23 mouse cellular contexts compared by ENCODE assay signal in the genomic region with DNA sequence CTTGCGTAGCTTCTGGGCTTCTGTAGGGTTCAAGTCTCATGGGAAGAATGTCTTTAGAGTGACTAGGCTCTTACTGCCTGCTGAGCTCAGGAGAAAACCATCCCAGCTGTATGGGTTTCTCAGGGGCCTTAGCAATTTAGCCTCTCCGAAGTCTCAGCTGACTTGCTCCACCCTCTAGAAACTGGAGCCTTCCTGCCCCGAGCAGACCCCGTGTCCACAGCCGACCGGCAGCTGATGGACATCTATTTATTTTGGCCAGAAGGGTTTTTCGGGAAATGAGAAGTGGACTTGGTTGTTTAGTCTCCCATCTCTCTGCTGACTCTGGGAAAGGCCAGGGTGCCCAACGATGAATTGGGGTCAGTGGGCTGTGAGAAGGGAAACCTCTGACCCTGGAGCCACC. TPM values are rescaled to one million over a fixed set of nuclear protein-coding genes. Genes with fewer than 3 reads are reported as not detected.
DNase-seq lines count a peak whose midpoint lies in the region; ATAC-seq and TF ChIP-seq lines count a peak whose summit lies in the region.
"Had no signal": no experiment of that assay in that cellular context is flagged by ENCODE, and none has a peak within 500 bp of the region (broad histone marks: within the 10 kb centered on the region; RNA-seq: fewer than 3 reads in every experiment).

No protein-coding gene starts in this region.

- TF ChIP-seq CTCF in kidney, postnatal 0 days (IDR thresholded peaks at IDR 0.05; ENCODE audit: low read depth), result no peak

- peaks cover 27% of the 10 kb centered on the region for H3K4me1 ChIP-seq in heart, embryonic 13.5 days
- H3K4me1 ChIP-seq in heart, embryonic 11.5 days (ENCODE audit: control insufficient read depth, insufficient read depth, low read length), result peaks cover 7% of the 10 kb centered on the region; the same call in 1 of the 2 replicates
- peaks cover 3% of the 10 kb centered on the region; the same call in 1 of the 2 replicates for H3K4me1 ChIP-seq in kidney, postnatal 0 days (replicated peaks; ENCODE audit: insufficient read depth, low read length)
- peaks cover 12% of the 10 kb centered on the region for H3K4me1 ChIP-seq in stomach, embryonic 16.5 days (ENCODE audit: control insufficient read depth, insufficient read depth, low read length)
- H3K4me1 ChIP-seq in midbrain, embryonic 15.5 days, result no peaks in the 10 kb centered on the region
- H3K4me1 ChIP-seq: neural tube, embryonic 15.5 days had no signal

- no peak overlapping the region for H3K4me3 ChIP-seq in heart, embryonic 13.5 days
- H3K4me3 ChIP-seq in heart, embryonic 11.5 days (ENCODE audit: low read depth, low read length), result no peak overlapping the region
- no peak overlapping the region for H3K4me3 ChIP-seq in kidney, postnatal 0 days (replicated peaks; ENCODE audit: low read depth, low read length)
- H3K4me3 ChIP-seq in stomach, embryonic 16.5 days (replicated peaks; ENCODE audit: low read length), result no peak overlapping the region
- H3K4me3 ChIP-seq in midbrain, embryonic 15.5 days, result no peak overlapping the region
- H3K4me3 ChIP-seq: embryonic facial prominence, embryonic 10.5 days; forebrain, embryonic 10.5 days; neural tube, embryonic 15.5 days had no signal

- no peak for ATAC-seq in heart, embryonic 13.5 days (ENCODE audit: extremely low read depth, insufficient number of reproducible peaks, low FRiP score, low TSS enrichment)
- ATAC-seq in heart, embryonic 11.5 days (replicated peaks; ENCODE audit: insufficient number of reproducible peaks, low FRiP score, low TSS enrichment), result no peak
- ATAC-seq in kidney, postnatal 0 days (replicated peaks; ENCODE audit: low FRiP score, low read depth), result no peak
- no peak for ATAC-seq in stomach, embryonic 16.5 days (ENCODE audit: insufficient read depth, low FRiP score)
- no peak for ATAC-seq in midbrain, embryonic 15.5 days (replicated peaks)
- ATAC-seq: CD4-positive, CD25-positive, alpha-beta regulatory T cell, adult 4 months; forebrain, postnatal 0 days; inflammation-experienced regulatory T-cells, adult 6 months had no signal

- no peaks in the 10 kb centered on the region for H3K9me3 ChIP-seq in heart, embryonic 13.5 days
- no peaks in the 10 kb centered on the region for H3K9me3 ChIP-seq in heart, embryonic 11.5 days (replicated peaks; ENCODE audit: control insufficient read depth, low read length)
- no peaks in the 10 kb centered on the region for H3K9me3 ChIP-seq in kidney, postnatal 0 days (replicated peaks; ENCODE audit: low read length)
- H3K9me3 ChIP-seq in stomach, embryonic 16.5 days (replicated peaks; ENCODE audit: control insufficient read depth, low read length), result 0 out of 2 replicates have a peak, but pooled peaks cover 3% of the 10 kb centered on the region
- H3K9me3 ChIP-seq in midbrain, embryonic 15.5 days, result no peaks in the 10 kb centered on the region
- H3K9me3 ChIP-seq: forebrain, embryonic 10.5 days; neural tube, embryonic 15.5 days had no signal

- no peak overlapping the region for H3K9ac ChIP-seq in heart, embryonic 13.5 days
- H3K9ac ChIP-seq in heart, embryonic 11.5 days (ENCODE audit: low read depth, low read length), result no peak overlapping the region
- no peak overlapping the region for H3K9ac ChIP-seq in kidney, postnatal 0 days (ENCODE audit: low read depth, low read length)
- no peak overlapping the region for H3K9ac ChIP-seq in stomach, embryonic 16.5 days (ENCODE audit: low read length)
- no peak overlapping the region for H3K9ac ChIP-seq in midbrain, embryonic 15.5 days
- H3K9ac ChIP-seq: forebrain, postnatal 0 days; hindbrain, embryonic 14.5 days; neural tube, embryonic 15.5 days had no signal

- 0 out of 2 replicates have a peak overlapping the region, but pooled peaks have one; percentile 5 for H3K27ac ChIP-seq in heart, embryonic 13.5 days (replicated peaks)
- no peak overlapping the region for H3K27ac ChIP-seq in heart, embryonic 11.5 days (ENCODE audit: low read depth, low read length)
- 0 out of 2 replicates have a peak overlapping the region, but pooled peaks have one; percentile 3 for H3K27ac ChIP-seq in kidney, postnatal 0 days
- peak overlapping the region; percentile 38 for H3K27ac ChIP-seq in stomach, embryonic 16.5 days (ENCODE audit: low read length)
- no peak overlapping the region for H3K27ac ChIP-seq in midbrain, embryonic 15.5 days
- H3K27ac ChIP-seq: embryonic facial prominence, embryonic 10.5 days; forebrain, embryonic 10.5 days; hindbrain, embryonic 14.5 days; neural tube, embryonic 15.5 days had no signal

- 66% methylated on average over 8 of the region's 8 CpGs for WGBS in heart, embryonic 13.5 days
- WGBS in heart, embryonic 11.5 days (ENCODE audit: insufficient replicate concordance), result 73% methylated on average over 8 of the region's 8 CpGs
- 26% methylated on average over 8 of the region's 8 CpGs for WGBS in kidney, postnatal 0 days
- whole genome bisulfite sequencing in stomach, embryonic 16.5 days, result 52% methylated on average over 8 of the region's 8 CpGs
- WGBS in midbrain, embryonic 15.5 days, result 84% methylated on average over 8 of the region's 8 CpGs

- H3K4me2 ChIP-seq in heart, embryonic 13.5 days, result no peak overlapping the region
- no peak overlapping the region for H3K4me2 ChIP-seq in heart, embryonic 11.5 days
- H3K4me2 ChIP-seq in kidney, postnatal 0 days (ENCODE audit: low read length), result no peak overlapping the region
- H3K4me2 ChIP-seq in stomach, embryonic 16.5 days (ENCODE audit: low read depth, low read length), result no peak overlapping the region
- no peak overlapping the region for H3K4me2 ChIP-seq in midbrain, embryonic 15.5 days
- H3K4me2 ChIP-seq: hindbrain, embryonic 14.5 days; midbrain, embryonic 11.5 days; neural tube, embryonic 15.5 days had no signal

- no peaks in the 10 kb centered on the region for H3K27me3 ChIP-seq in heart, embryonic 13.5 days (replicated peaks)
- H3K27me3 ChIP-seq in heart, embryonic 11.5 days (ENCODE audit: control insufficient read depth, insufficient read depth, low read length), result no peaks in the 10 kb centered on the region; the same call in 1 of the 2 replicates
- no peaks in the 10 kb centered on the region for H3K27me3 ChIP-seq in kidney, postnatal 0 days (ENCODE audit: insufficient read depth, low read length)
- H3K27me3 ChIP-seq in stomach, embryonic 16.5 days (ENCODE audit: control insufficient read depth, insufficient read depth, low read length), result no peaks in the 10 kb centered on the region
- H3K27me3 ChIP-seq in midbrain, embryonic 15.5 days (replicated peaks), result no peaks in the 10 kb centered on the region
- H3K27me3 ChIP-seq: neural tube, embryonic 15.5 days had no signal

- peak; percentile 36 for DNase-seq in lung, postnatal 10 days
- no peak for DNase-seq in lung, postnatal 36 days
- peak; percentile 87 for DNase-seq in kidney, postnatal 0 days (ENCODE audit: low spot score)
- no peak for DNase-seq in cerebellum, adult 9-11 months
- DNase-seq: adrenal gland, postnatal 25 days; cerebellum, adult 9-10 months; forebrain, postnatal 0 days; gastrocnemius, postnatal 36 days; heart, postnatal 14 days; layer of hippocampus, postnatal 36 days; spleen, adult 18-20 months; thymus, postnatal 25 days had no signal

- H3K36me3 ChIP-seq in heart, embryonic 13.5 days, result no peaks in the 10 kb centered on the region
- no peaks in the 10 kb centered on the region for H3K36me3 ChIP-seq in heart, embryonic 11.5 days (ENCODE audit: control insufficient read depth, insufficient read depth, low read length)
- no peaks in the 10 kb centered on the region for H3K36me3 ChIP-seq in kidney, postnatal 0 days (ENCODE audit: insufficient read depth, low read length)
- H3K36me3 ChIP-seq in stomach, embryonic 16.5 days (ENCODE audit: control insufficient read depth, insufficient read depth, low read length), result no peaks in the 10 kb centered on the region
- H3K36me3 ChIP-seq in midbrain, embryonic 15.5 days (replicated peaks), result no peaks in the 10 kb centered on the region
- H3K36me3 ChIP-seq: embryonic facial prominence, embryonic 10.5 days; forebrain, embryonic 10.5 days; neural tube, embryonic 15.5 days had no signal

RNA-seq across cellular contexts. Expression of gene Pofut2, which starts 18.3 kb away (rescaled TPM):
- polyA plus RNA-seq in heart, embryonic 13.5 days (2015; fragmentation: Nextera tagmentation; extraction: Ambion mirVana), result 120 and 122 TPM in 2 replicates
- polyA plus RNA-seq in heart, embryonic 11.5 days (2014; fragmentation: Nextera tagmentation; extraction: Ambion mirVana), result 118 and 133 TPM in 2 replicates
- 96.9 and 104 TPM in 2 replicates for polyA plus RNA-seq in kidney, postnatal 0 days (2015; fragmentation: Nextera tagmentation; extraction: Ambion mirVana)
- polyA plus RNA-seq in stomach, embryonic 16.5 days (2015; fragmentation: Nextera tagmentation; extraction: Ambion mirVana), result 125 and 137 TPM in 2 replicates
- polyA plus RNA-seq in midbrain, embryonic 15.5 days (2015; fragmentation: Nextera tagmentation; extraction: Ambion mirVana), result 58.0 and 59.2 TPM in 2 replicates

Comparison
In these comparisons a context has a peak if more than half of its experiments do, and no peak if none do; other contexts are left out.
1. H3K27ac ChIP-seq: peak in heart, embryonic 13.5 days (single experiment), kidney, postnatal 0 days (single experiment) and stomach, embryonic 16.5 days (single experiment); none in heart, embryonic 11.5 days (single experiment) and midbrain, embryonic 15.5 days (single experiment).
2. DNase-seq: peak in lung, postnatal 10 days (single experiment) and kidney, postnatal 0 days (single experiment); none in lung, postnatal 36 days (single experiment) and cerebellum, adult 9-11 months (single experiment).